In genomic region chr11:100735954-100736745, GRCm38 (mm10) we compare ENCODE assay signal across 9 mouse cellular contexts. TPM values are rescaled to one million over a fixed set of nuclear protein-coding genes. Genes with fewer than 3 reads are reported as not detected.
DNase-seq lines count a peak whose midpoint lies in the region; ATAC-seq and TF ChIP-seq lines count a peak whose summit lies in the region.
"Had no signal": no experiment of that assay in that cellular context is flagged by ENCODE, and none has a peak within 500 bp of the region (broad histone marks: within the 10 kb centered on the region; RNA-seq: fewer than 3 reads in every experiment).

No protein-coding gene starts in this region.

- 64% methylated on average over 14 of the region's 14 CpGs for WGBS in lung, embryonic 14.5 days

- peak overlapping the region; percentile 90 for H3K4me3 ChIP-seq in lung, embryonic 14.5 days (ENCODE audit: low read depth, low read length)
- peak overlapping the region; percentile 93 for H3K4me3 ChIP-seq in bone marrow macrophage, adult 2 months (ENCODE audit: insufficient read depth, low read length)

- TF ChIP-seq CTCF in lung, embryonic 14.5 days (IDR thresholded peaks at IDR 0.05; ENCODE audit: low read depth): no peak
- no peak for TF ChIP-seq CTCF in bone marrow macrophage, adult 2 months (IDR thresholded peaks at IDR 0.05; ENCODE audit: low read depth, low read length)

- DNase-seq in lung, embryonic 14.5 days: no peak
- no peak for DNase-seq in lung, adult 18-20 months
- DNase-seq in induced T-regulatory cell, adult 2 months (ENCODE audit: low read depth): peak; percentile 62
- DNase-seq in naive thymus-derived CD4-positive, alpha-beta T cell, adult 2 months (ENCODE audit: low read depth): peak; percentile 53
- DNase-seq in cerebellum, adult 11-12 months: no peak
- DNase-seq in thymus, postnatal 36 days: no peak

- H3K9ac ChIP-seq in lung, embryonic 14.5 days: peak overlapping the region; percentile 90

- H3K27ac ChIP-seq in lung, embryonic 14.5 days (ENCODE audit: low read depth): 0 out of 2 replicates have a peak overlapping the region, but pooled peaks have one; percentile 36
- H3K27ac ChIP-seq in bone marrow macrophage, adult 2 months (ENCODE audit: insufficient read depth, low read depth, low read length): peak overlapping the region; percentile 80

- no peak for ATAC-seq in lung, embryonic 14.5 days (ENCODE audit: insufficient read depth)
- no peak for ATAC-seq in megakaryocyte-erythroid progenitor cell, adult 5-6 weeks (replicated peaks; ENCODE audit: low FRiP score, low TSS enrichment, poor library complexity, severe bottlenecking)

- no peak for TF ChIP-seq POLR2A in bone marrow macrophage, adult 2 months (IDR thresholded peaks at IDR 0.05; ENCODE audit: borderline replicate concordance, low read depth, low read length)

- H3K9me3 ChIP-seq in lung, embryonic 14.5 days (ENCODE audit: low read depth, low read length): no peaks in the 10 kb centered on the region

- H3K4me1 ChIP-seq in lung, embryonic 14.5 days (ENCODE audit: insufficient read depth): peaks cover 6% of the 10 kb centered on the region
- peaks cover 34% of the 10 kb centered on the region for H3K4me1 ChIP-seq in bone marrow macrophage, adult 2 months (ENCODE audit: control insufficient read depth, insufficient read depth, low read length)

- H3K27me3 ChIP-seq in lung, embryonic 14.5 days (ENCODE audit: insufficient read depth, low read length): no peaks in the 10 kb centered on the region

- peak overlapping the region; percentile 84 for H3K4me2 ChIP-seq in lung, embryonic 14.5 days

- 0 out of 2 replicates have a peak, but pooled peaks cover 11% of the 10 kb centered on the region for H3K36me3 ChIP-seq in lung, embryonic 14.5 days (ENCODE audit: insufficient read depth)

RNA-seq across cellular contexts. Expression of gene Rab5c, which starts 1.9 kb away (rescaled TPM):
- 49.9 and 51.3 TPM in 2 replicates for polyA plus RNA-seq in lung, embryonic 14.5 days (2014; fragmentation: Nextera tagmentation; extraction: Ambion mirVana)
- 269 and 300 TPM in 2 replicates for polyA plus RNA-seq in bone marrow macrophage, adult 2 months (2012; ENCODE audit: insufficient read depth, insufficient read length, missing spikeins)
- total RNA-seq in megakaryocyte-erythroid progenitor cell, adult 5-6 weeks (2014; fragmentation: Nextera tagmentation): 77.5 and 147 TPM in 2 replicates
- 81.5 and 95.4 TPM in 2 replicates for total RNA-seq in megakaryocyte-erythroid progenitor cell, adult 5-6 weeks (2017)

RNA-seq across cellular contexts. Expression of gene Hspb9, which starts 22.5 kb away (rescaled TPM):
- polyA plus RNA-seq in lung, embryonic 14.5 days (2014; fragmentation: Nextera tagmentation; extraction: Ambion mirVana): 0.46 and 0.97 TPM in 2 replicates
- polyA plus RNA-seq in bone marrow macrophage, adult 2 months (2012; ENCODE audit: insufficient read depth, insufficient read length, missing spikeins): not detected in 2 replicates
- not detected in 2 replicates for total RNA-seq in megakaryocyte-erythroid progenitor cell, adult 5-6 weeks (2014; fragmentation: Nextera tagmentation)
- total RNA-seq in megakaryocyte-erythroid progenitor cell, adult 5-6 weeks (2017): not detected in 2 replicates
- total RNA-seq: common myeloid progenitor, adult 5-6 weeks had no signal

RNA-seq across cellular contexts. Expression of gene Kcnh4, which starts 23.6 kb away (rescaled TPM):
- not detected in 2 replicates for polyA plus RNA-seq in lung, embryonic 14.5 days (2014; fragmentation: Nextera tagmentation; extraction: Ambion mirVana)
- polyA plus RNA-seq in bone marrow macrophage, adult 2 months (2012; ENCODE audit: insufficient read depth, insufficient read length, missing spikeins): not detected in 2 replicates
- total RNA-seq in megakaryocyte-erythroid progenitor cell, adult 5-6 weeks (2014; fragmentation: Nextera tagmentation): 0.57 TPM in 1 of 2 replicates, not detected in the other
- total RNA-seq in megakaryocyte-erythroid progenitor cell, adult 5-6 weeks (2017): not detected in 2 replicates
- total RNA-seq: common myeloid progenitor, adult 5-6 weeks had no signal

RNA-seq across cellular contexts. Expression of gene Kat2a, which starts 23.9 kb away (rescaled TPM):
- 68.9 and 73.6 TPM in 2 replicates for polyA plus RNA-seq in lung, embryonic 14.5 days (2014; fragmentation: Nextera tagmentation; extraction: Ambion mirVana)
- 18.8 and 18.9 TPM in 2 replicates for polyA plus RNA-seq in bone marrow macrophage, adult 2 months (2012; ENCODE audit: insufficient read depth, insufficient read length, missing spikeins)
- total RNA-seq in megakaryocyte-erythroid progenitor cell, adult 5-6 weeks (2014; fragmentation: Nextera tagmentation): 60.8 and 61.6 TPM in 2 replicates
- 15.2 and 30.5 TPM in 2 replicates for total RNA-seq in megakaryocyte-erythroid progenitor cell, adult 5-6 weeks (2017)

RNA-seq across cellular contexts. Expression of gene Hcrt, which starts 26.6 kb away (rescaled TPM):
- not detected in 2 replicates for polyA plus RNA-seq in lung, embryonic 14.5 days (2014; fragmentation: Nextera tagmentation; extraction: Ambion mirVana)
- polyA plus RNA-seq in bone marrow macrophage, adult 2 months (2012; ENCODE audit: insufficient read depth, insufficient read length, missing spikeins): not detected in 2 replicates
- total RNA-seq in megakaryocyte-erythroid progenitor cell, adult 5-6 weeks (2014; fragmentation: Nextera tagmentation): not detected in 2 replicates
- total RNA-seq in megakaryocyte-erythroid progenitor cell, adult 5-6 weeks (2017): not detected in 2 replicates
- total RNA-seq: common myeloid progenitor, adult 5-6 weeks had no signal

Comparison
In these comparisons a context has a peak if more than half of its experiments do, and no peak if none do; other contexts are left out.
1. DNase-seq: peak in induced T-regulatory cell, adult 2 months (single experiment) and naive thymus-derived CD4-positive, alpha-beta T cell, adult 2 months (single experiment); none in lung, embryonic 14.5 days (single experiment), lung, adult 18-20 months (0 of 2), cerebellum, adult 11-12 months (single experiment) and thymus, postnatal 36 days (0 of 2).